Mouse (Mus musculus) neural tube, embryonic 14.5 days (tissue): Measurements from ENCODE around the gene Taf6l. TPM values are rescaled to one million over a fixed set of nuclear protein-coding genes. Genes with fewer than 3 reads are reported as not detected.

ENCODE experiments used
- microRNA-seq: library from miRNA; unstranded; fragments of <30 nt; microRNA quantifications from one replicate; pipeline ENCODE4, GENCODE M21; 2016
- polyA plus RNA-seq: library from polyadenylated mRNA; unstranded; fragments of >200 nt; fragmentation: Nextera tagmentation; extraction: Ambion mirVana; gene quantifications from 2 replicates; pipeline ENCODE4 v1.2.1, GENCODE M21; 2014

Taf6l gene
- polyA plus RNA-seq, 1 experiment from 2014 or later: 19.0 TPM

Small RNA genes lying within 50 kb of the gene (microRNA-seq; reads per million reads assigned to microRNA genes)
- not detected for gene Mir6992

Other genes with a start within 250 kb of the Taf6l start
- gene Slc22a8, start 195.2 kb downstream of the Taf6l start, polyA plus RNA-seq: 5.5 and 7.2 TPM in 2 replicates
- gene Slc22a6, start 168.4 kb downstream of the Taf6l start, polyA plus RNA-seq: 1.8 TPM in 1 of 2 replicates, not detected in the other
- 0.19 and 0.26 TPM in 2 replicates for gene Chrm1, start 122.6 kb downstream of the Taf6l start, polyA plus RNA-seq
- gene Slc3a2, start 63.0 kb downstream of the Taf6l start, polyA plus RNA-seq: 145 and 163 TPM in 2 replicates
- gene Wdr74, start 50.6 kb downstream of the Taf6l start, polyA plus RNA-seq: 88.5 and 91.5 TPM in 2 replicates
- gene 1700092M07Rik, start 45.7 kb downstream of the Taf6l start, polyA plus RNA-seq: 1.8 and 2.6 TPM in 2 replicates
- gene Stx5a, start 45.0 kb downstream of the Taf6l start, polyA plus RNA-seq: 115 and 120 TPM in 2 replicates
- gene Nxf1, start 29.3 kb downstream of the Taf6l start, polyA plus RNA-seq: 120 and 140 TPM in 2 replicates
- 223 and 263 TPM in 2 replicates for gene Tmem223, start 15.4 kb downstream of the Taf6l start, polyA plus RNA-seq
- gene Tmem179b, start 11.9 kb downstream of the Taf6l start, polyA plus RNA-seq: 25.9 and 32.7 TPM in 2 replicates
- gene Polr2g, start 12.2 kb upstream of the Taf6l start, polyA plus RNA-seq: 141 and 153 TPM in 2 replicates
- gene Zbtb3, start 16.1 kb upstream of the Taf6l start, polyA plus RNA-seq: 7.1 and 7.7 TPM in 2 replicates
- gene Ttc9c, start 32.9 kb upstream of the Taf6l start, polyA plus RNA-seq: 52.2 and 54.3 TPM in 2 replicates
- gene Hnrnpul2, start 33.6 kb upstream of the Taf6l start, polyA plus RNA-seq: 9.1 and 9.5 TPM in 2 replicates
- gene AC129217.1, start 43.4 kb upstream of the Taf6l start, polyA plus RNA-seq: not detected in 2 replicates
- 86.3 and 94.5 TPM in 2 replicates for gene Bscl2, start 51.0 kb upstream of the Taf6l start, polyA plus RNA-seq
- gene Gng3, start 52.8 kb upstream of the Taf6l start, polyA plus RNA-seq: 459 and 608 TPM in 2 replicates
- gene Lrrn4cl, start 64.4 kb upstream of the Taf6l start, polyA plus RNA-seq: 0.99 and 1.3 TPM in 2 replicates
- gene Ubxn1, start 85.1 kb upstream of the Taf6l start, polyA plus RNA-seq: 135 and 142 TPM in 2 replicates
- 63.2 and 64.1 TPM in 2 replicates for gene Uqcc3, start 94.5 kb upstream of the Taf6l start, polyA plus RNA-seq
- 30.8 and 31.7 TPM in 2 replicates for gene Lbhd1, start 97.3 kb upstream of the Taf6l start, polyA plus RNA-seq
- not detected in 2 replicates for gene Gm49403, start 97.5 kb upstream of the Taf6l start, polyA plus RNA-seq
- 39.0 and 48.9 TPM in 2 replicates for gene 1810009A15Rik, start 102.4 kb upstream of the Taf6l start, polyA plus RNA-seq
- 0.39 TPM in 1 of 2 replicates, not detected in the other for gene Gm49416, start 102.5 kb upstream of the Taf6l start, polyA plus RNA-seq
- gene Ints5, start 106.6 kb upstream of the Taf6l start, polyA plus RNA-seq: 22.0 and 30.3 TPM in 2 replicates
- 69.9 and 92.2 TPM in 2 replicates for gene Ganab, start 111.7 kb upstream of the Taf6l start, polyA plus RNA-seq
- 66.3 and 67.2 TPM in 2 replicates for gene B3gat3, start 134.0 kb upstream of the Taf6l start, polyA plus RNA-seq
- gene Rom1, start 142.9 kb upstream of the Taf6l start, polyA plus RNA-seq: 1.1 and 1.7 TPM in 2 replicates
- 6.2 and 8.7 TPM in 2 replicates for gene Eml3, start 143.1 kb upstream of the Taf6l start, polyA plus RNA-seq
- 29.1 and 33.7 TPM in 2 replicates for gene Mta2, start 155.5 kb upstream of the Taf6l start, polyA plus RNA-seq
- gene Tut1, start 167.4 kb upstream of the Taf6l start, polyA plus RNA-seq: 20.4 and 25.3 TPM in 2 replicates
- gene Eef1g, start 180.6 kb upstream of the Taf6l start, polyA plus RNA-seq: 297 and 333 TPM in 2 replicates
- 2.7 and 3.7 TPM in 2 replicates for gene Ahnak, start 202.9 kb upstream of the Taf6l start, polyA plus RNA-seq